Mouse (Mus musculus) cortical plate, adult 2 months (tissue): ENCODE measurements around the gene Ncam1. TPM values are rescaled to one million over a fixed set of nuclear protein-coding genes. Genes with fewer than 3 reads are reported as not detected.

ENCODE experiments used
- H3K27ac ChIP-seq: fragments of 200-500 bp; 2 replicates; pipeline ENCODE4 v1.5.1; 2012; ENCODE audit warnings: low read length, control low read depth, inconsistent platforms; ENCODE audit not compliant: insufficient read depth
- H3K4me1 ChIP-seq: fragments of 200-500 bp; 2 replicates; pipeline ENCODE4 v1.6.1; 2011; ENCODE audit warnings: low read length; ENCODE audit not compliant: control insufficient read depth, insufficient read depth
- H3K4me3 ChIP-seq: fragments of 200-500 bp; 2 replicates; pipeline ENCODE4 v1.5.1; 2011; ENCODE audit warnings: mild to moderate bottlenecking, low read length, control low read depth; ENCODE audit not compliant: insufficient read depth
- CTCF ChIP-seq: fragments of 200-500 bp; IDR thresholded peaks from 2 replicates; pipeline ENCODE4 v1.5.1; 2011; ENCODE audit warnings: mild to moderate bottlenecking, control low read depth, low read length; ENCODE audit not compliant: insufficient read depth; ENCODE audit errors: extremely low read depth
- POLR2A ChIP-seq: fragments of 200-500 bp; IDR thresholded peaks from 2 replicates; pipeline ENCODE4 v1.6.1; 2011; ENCODE audit warnings: mild to moderate bottlenecking, low read length, control low read depth; ENCODE audit not compliant: insufficient read depth; ENCODE audit errors: extremely low read depth
- polyA plus RNA-seq: library from polyadenylated mRNA; depleted of rRNA; stranded (reverse); fragments of >200 nt; gene quantifications from 2 replicates; pipeline ENCODE4 v1.2.3, GENCODE M21; 2012

The Ncam1 gene
- polyA plus RNA-seq, 1 experiment, result 112 TPM

DNA sequence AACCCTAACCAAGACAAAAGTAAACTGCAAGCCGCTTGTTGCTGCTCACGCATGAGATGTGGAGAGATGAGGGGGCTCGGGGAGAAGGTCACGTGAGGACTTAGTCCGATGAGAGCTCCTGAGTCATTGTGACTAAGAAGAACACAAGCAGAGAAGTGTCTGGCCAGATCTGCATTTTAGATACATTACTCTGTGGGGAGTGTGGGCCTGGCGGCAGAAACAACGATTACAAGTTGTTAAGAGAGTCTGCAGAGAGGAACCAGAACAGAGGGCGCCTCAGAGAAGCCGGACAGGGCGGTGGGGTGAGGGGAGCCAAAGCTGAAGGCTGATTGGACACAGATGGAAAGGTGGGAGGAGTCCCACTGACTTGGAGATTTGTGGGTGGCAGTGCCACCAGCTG is 315.4 kb downstream of the Ncam1 start:
- TF ChIP-seq POLR2A (no peak), CTCF (0 out of 2 replicates have a peak, but pooled peaks have one; percentile 3)
- Histone ChIP-seq H3K4me1 (no peaks in the 10 kb centered on the region), H3K27ac (no peak overlapping the region), H3K4me3 (no peak overlapping the region)

DNA sequence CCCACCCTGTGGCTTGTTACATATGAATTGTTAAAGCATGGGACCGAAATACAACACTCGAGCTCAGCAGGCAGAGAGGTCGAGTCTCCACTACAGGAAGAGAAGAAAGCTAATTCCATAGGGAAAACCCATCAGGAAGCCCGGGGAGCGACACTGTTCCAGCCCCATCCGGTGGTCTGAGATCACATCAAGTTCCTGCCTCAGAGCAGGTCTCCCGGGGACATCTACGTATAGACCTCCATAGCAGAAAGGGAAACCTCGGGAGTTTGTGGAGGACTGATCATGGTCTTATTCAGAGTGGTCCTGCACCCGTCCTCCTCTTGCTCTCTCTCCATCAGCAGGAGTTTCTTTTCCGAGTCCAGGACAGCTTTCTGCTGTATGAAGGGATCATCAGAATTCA is 326.6 kb downstream of the Ncam1 start:
- H3K4me3 ChIP-seq, result no peak overlapping the region
- TF ChIP-seq POLR2A (no peak), CTCF (no peak)
- H3K27ac ChIP-seq, result no peak overlapping the region
- no peaks in the 10 kb centered on the region for H3K4me1 ChIP-seq

DNA sequence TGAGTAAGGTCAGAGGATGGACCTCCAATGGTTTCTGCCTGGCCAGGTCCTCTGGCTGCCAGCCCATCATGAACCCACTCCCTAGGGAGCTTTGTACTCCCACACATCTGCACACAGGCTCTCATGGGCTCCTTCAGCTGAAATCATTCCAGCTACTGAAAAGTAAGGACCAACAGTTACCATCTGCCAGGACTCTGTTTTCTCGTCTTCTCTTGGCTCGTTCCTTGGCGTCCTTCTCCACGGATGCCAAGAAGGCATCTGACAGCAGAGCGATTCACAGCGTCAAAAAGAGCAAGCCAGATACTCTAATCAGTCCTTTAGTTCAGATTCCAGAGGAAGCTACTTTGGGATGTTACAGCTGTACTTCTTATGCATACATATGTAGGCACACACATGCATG is 327.8 kb downstream of the Ncam1 start:
- no peak overlapping the region for H3K27ac ChIP-seq
- no peak overlapping the region for H3K4me3 ChIP-seq
- no peak for TF ChIP-seq CTCF
- TF ChIP-seq POLR2A, result no peak
- no peaks in the 10 kb centered on the region for H3K4me1 ChIP-seq

DNA sequence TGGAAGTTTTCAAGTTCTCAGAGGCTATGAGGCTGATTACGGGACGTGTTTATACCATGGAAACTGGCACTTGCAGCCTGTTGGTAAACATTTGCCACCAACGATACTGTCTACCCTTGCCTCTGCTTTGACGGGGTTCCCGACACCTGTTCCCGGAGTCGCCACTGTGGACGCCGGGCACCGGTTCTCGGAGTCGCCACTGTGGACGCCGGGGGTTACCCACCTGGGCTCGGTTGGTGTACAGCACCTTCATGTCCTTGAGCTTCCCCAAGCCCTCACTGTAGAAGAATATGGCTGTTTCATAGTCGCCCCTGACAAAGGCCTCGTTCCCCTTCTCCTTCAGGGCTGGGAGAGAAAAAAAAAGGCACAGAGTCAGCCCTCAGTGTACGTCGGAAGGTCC is 328.7 kb downstream of the Ncam1 start:
- Histone ChIP-seq H3K4me3 (no peak overlapping the region), H3K27ac (no peak overlapping the region), H3K4me1 (no peaks in the 10 kb centered on the region)
- TF ChIP-seq POLR2A (no peak), CTCF (no peak)

DNA sequence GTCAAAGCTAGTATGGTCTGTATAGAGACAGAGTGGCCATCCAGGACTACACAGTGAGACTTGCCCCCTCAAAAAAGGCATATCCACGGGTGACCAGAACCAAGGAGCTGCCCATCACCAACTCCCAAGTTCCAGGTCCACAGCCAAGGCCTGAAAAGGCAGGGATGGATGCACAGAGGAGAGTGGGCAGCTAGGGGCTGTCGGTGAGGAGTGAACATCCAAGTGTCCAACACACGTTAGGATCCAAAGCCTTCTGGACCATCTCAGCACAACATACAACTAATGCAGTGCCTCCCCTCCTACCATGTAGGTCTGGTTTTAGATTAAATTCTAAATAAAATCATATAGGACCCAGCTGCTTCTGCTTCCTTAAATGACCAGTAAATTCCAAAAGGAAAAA is 342.6 kb downstream of the Ncam1 start:
- no peak for TF ChIP-seq CTCF
- no peak for TF ChIP-seq POLR2A
- H3K4me3 ChIP-seq, result no peak overlapping the region
- H3K4me1 ChIP-seq, result no peaks in the 10 kb centered on the region
- H3K27ac ChIP-seq, result no peak overlapping the region

DNA sequence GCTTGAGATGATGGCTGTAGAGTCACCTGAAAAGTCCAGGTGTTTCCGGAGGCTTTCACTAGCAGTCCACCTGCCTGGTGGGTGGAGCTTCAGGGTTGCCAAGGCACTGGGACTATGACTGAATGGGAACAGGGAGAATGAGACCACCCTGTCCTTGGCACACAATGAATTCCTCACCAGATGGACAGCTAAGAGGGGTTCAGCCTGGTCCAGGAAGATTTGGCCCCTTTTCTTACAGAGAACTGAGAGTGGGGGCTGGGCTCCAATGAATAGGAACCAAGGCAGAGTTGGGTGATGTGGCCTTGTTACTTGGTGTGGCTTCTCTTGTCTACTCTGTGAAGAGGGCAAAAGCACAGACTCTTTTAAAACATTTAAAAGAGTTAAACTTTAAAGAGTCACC is 346.3 kb downstream of the Ncam1 start:
- Histone ChIP-seq H3K4me1 (no peaks in the 10 kb centered on the region), H3K27ac (no peak overlapping the region), H3K4me3 (no peak overlapping the region)
- TF ChIP-seq POLR2A, result no peak
- TF ChIP-seq CTCF, result no peak
